Mouse (Mus musculus) testis, adult 2 months (tissue): ENCODE data around the gene Srrm1. TPM values are rescaled to one million over a fixed set of nuclear protein-coding genes. Genes with fewer than 3 reads are reported as not detected.

Experiments
- H3K27ac ChIP-seq: fragments of 200-500 bp; 2 replicates; pipeline ENCODE4 v1.5.1; 2012; ENCODE audit warnings: low read depth, low read length; ENCODE audit not compliant: control insufficient read depth, insufficient read depth
- H3K27me3 ChIP-seq: fragments of 200-500 bp; 2 replicates; pipeline ENCODE4 v1.6.1; 2012; ENCODE audit warnings: mild to moderate bottlenecking, low read length, moderate library complexity; ENCODE audit not compliant: control insufficient read depth, insufficient read depth
- H3K36me3 ChIP-seq: fragments of 200-500 bp; 2 replicates; pipeline ENCODE4 v1.6.1; 2012; ENCODE audit warnings: mild to moderate bottlenecking, low read length; ENCODE audit not compliant: control insufficient read depth, insufficient read depth
- H3K4me1 ChIP-seq: fragments of 200-500 bp; 2 replicates; pipeline ENCODE4 v1.6.1; 2012; ENCODE audit warnings: low read length; ENCODE audit not compliant: control insufficient read depth, insufficient read depth
- H3K4me3 ChIP-seq: fragments of 200-500 bp; 2 replicates; pipeline ENCODE4 v1.5.1; 2012; ENCODE audit warnings: low read depth, mild to moderate bottlenecking, low read length, moderate library complexity, mixed read lengths; ENCODE audit not compliant: control insufficient read depth
- CTCF ChIP-seq: fragments of 200-500 bp; IDR thresholded peaks from 2 replicates; pipeline ENCODE4 v1.5.1; 2012; ENCODE audit warnings: low read depth, mild to moderate bottlenecking, inconsistent platforms, low read length, moderate library complexity; ENCODE audit not compliant: control insufficient read depth, insufficient read depth, insufficient replicate concordance
- POLR2A ChIP-seq: fragments of 200-500 bp; IDR thresholded peaks from 2 replicates; pipeline ENCODE4 v1.6.1; 2012; ENCODE audit warnings: low read depth, mild to moderate bottlenecking, inconsistent platforms, low read length, moderate library complexity; ENCODE audit not compliant: control insufficient read depth
- polyA plus RNA-seq: library from polyadenylated mRNA; depleted of rRNA; stranded (reverse); fragments of >200 nt; gene quantifications from 2 replicates; pipeline ENCODE4 v1.2.3, GENCODE M21; 2012; rRNA removed

Srrm1 gene
- polyA plus RNA-seq, 1 experiment: 25.7 TPM

GRCm38 (mm10) chr4:135271419-135271828 is 81.7 kb downstream of the Srrm1 start:
- Histone ChIP-seq H3K27ac (peak overlapping the region; percentile 93), H3K36me3 (no peaks in the 10 kb centered on the region), H3K4me3 (peak overlapping the region; percentile 95), H3K4me1 (peaks cover 24% of the 10 kb centered on the region), H3K27me3 (no peaks in the 10 kb centered on the region)
- TF ChIP-seq POLR2A: no peak
- TF ChIP-seq CTCF: no peak

Other genes with a start within 250 kb of the Srrm1 start
- gene Runx3, start 232.7 kb downstream of the Srrm1 start, polyA plus RNA-seq: 8.8 and 9.1 TPM in 2 replicates
- gene Clic4, start 80.5 kb downstream of the Srrm1 start, polyA plus RNA-seq: 20.9 and 21.0 TPM in 2 replicates
- gene Ncmap, start 44.9 kb upstream of the Srrm1 start, polyA plus RNA-seq: 1.6 and 2.1 TPM in 2 replicates
- 2.6 and 3.0 TPM in 2 replicates for gene Rcan3, start 80.5 kb upstream of the Srrm1 start, polyA plus RNA-seq
- 119 and 126 TPM in 2 replicates for gene Stpg1, start 141.5 kb upstream of the Srrm1 start, polyA plus RNA-seq
- gene Nipal3, start 141.7 kb upstream of the Srrm1 start, polyA plus RNA-seq: 4.2 and 4.6 TPM in 2 replicates
- gene Grhl3, start 220.3 kb upstream of the Srrm1 start, polyA plus RNA-seq: 0.64 and 0.69 TPM in 2 replicates